Comparison of ENCODE assay signal across 15 mouse cellular contexts in genomic region chr6:48825016-48825415, GRCm38 (mm10). TPM values are rescaled to one million over a fixed set of nuclear protein-coding genes. Genes with fewer than 3 reads are reported as not detected.
A peak's percentile ranks its signal among the peaks of the same experiment; 100 is the strongest.
DNase-seq lines count a peak whose midpoint lies in the region; ATAC-seq and TF ChIP-seq lines count a peak whose summit lies in the region.
"Had no signal": no experiment of that assay in that cellular context is flagged by ENCODE, and none has a peak within 500 bp of the region (broad histone marks: within the 10 kb centered on the region; RNA-seq: fewer than 3 reads in every experiment).

No protein-coding gene starts in this region.

- no peak for TF ChIP-seq CTCF in lung, adult 2 months (IDR thresholded peaks at IDR 0.05; ENCODE audit: insufficient read depth, low read length)
- TF ChIP-seq CTCF in forebrain, postnatal 0 days (IDR thresholded peaks at IDR 0.05; ENCODE audit: low read depth) = no peak

- no peak overlapping the region for H3K9ac ChIP-seq in forebrain, postnatal 0 days
- H3K9ac ChIP-seq: lung, embryonic 15.5 days; midbrain, embryonic 13.5 days had no signal

- TF ChIP-seq POLR2A in lung, adult 2 months (IDR thresholded peaks at IDR 0.05; ENCODE audit: borderline replicate concordance, extremely low read depth, low read depth, low read length) = no peak

- ATAC-seq in forebrain, postnatal 0 days = no peak
- ATAC-seq: forebrain, embryonic 16.5 days; hindbrain, embryonic 16.5 days; midbrain, embryonic 13.5 days had no signal

- no peaks in the 10 kb centered on the region for H3K9me3 ChIP-seq in forebrain, postnatal 0 days (ENCODE audit: low read length)
- H3K9me3 ChIP-seq: lung, embryonic 15.5 days; midbrain, embryonic 13.5 days had no signal

- peak; percentile 27 to 53 for DNase-seq in lung, adult 18-20 months
- DNase-seq in lung, adult 2 months = no peak
- peak; percentile 65 to 80 for DNase-seq in kidney, postnatal 25 days
- DNase-seq in lung, postnatal 10 days = peak; percentile 15
- DNase-seq in left cerebral cortex, postnatal 4 days = no peak
- DNase-seq in forebrain, postnatal 0 days = no peak
- DNase-seq in layer of hippocampus, adult 18-20 months (ENCODE audit: low spot score in 2 of 2) = no peak
- DNase-seq: cerebellum, adult 8-10 months; embryo, embryonic 11 days; thymus, adult 2 months had no signal

- 48% methylated on average over 7 of the region's 7 CpGs for WGBS in lung, adult 2 months
- 73% methylated on average over 7 of the region's 7 CpGs for WGBS in forebrain, postnatal 0 days

- no peaks in the 10 kb centered on the region for H3K36me3 ChIP-seq in forebrain, postnatal 0 days (ENCODE audit: insufficient read depth)
- H3K36me3 ChIP-seq: lung, embryonic 15.5 days; midbrain, embryonic 13.5 days had no signal

- intact Hi-C loops in left cerebral cortex, postnatal 4 days (cut with DNase I) = no loop called here

- no peak overlapping the region for H3K27ac ChIP-seq in forebrain, postnatal 0 days (ENCODE audit: low read depth, low read length)
- H3K27ac ChIP-seq: lung, embryonic 15.5 days; midbrain, embryonic 13.5 days had no signal

- H3K4me1 ChIP-seq in lung, adult 2 months (ENCODE audit: control insufficient read depth, insufficient read depth, low read length) = peaks cover 7% of the 10 kb centered on the region
- H3K4me1 ChIP-seq in forebrain, postnatal 0 days (ENCODE audit: insufficient read depth) = no peaks in the 10 kb centered on the region
- H3K4me1 ChIP-seq: midbrain, embryonic 13.5 days had no signal

- H3K4me3 ChIP-seq in lung, adult 2 months (replicated peaks; ENCODE audit: extremely low read depth, low read depth, low read length) = no peak overlapping the region
- H3K4me3 ChIP-seq in forebrain, postnatal 0 days (ENCODE audit: low read depth, low read length) = no peak overlapping the region
- H3K4me3 ChIP-seq: lung, embryonic 15.5 days; midbrain, embryonic 13.5 days had no signal

- H3K27me3 ChIP-seq in forebrain, postnatal 0 days (ENCODE audit: insufficient read depth, low read length) = no peaks in the 10 kb centered on the region
- H3K27me3 ChIP-seq: lung, embryonic 15.5 days; midbrain, embryonic 13.5 days had no signal

- H3K4me2 ChIP-seq in forebrain, postnatal 0 days (ENCODE audit: low read depth) = no peak overlapping the region
- H3K4me2 ChIP-seq: lung, embryonic 15.5 days; midbrain, embryonic 13.5 days had no signal

RNA-seq across cellular contexts. Expression of gene Tmem176a, which starts 15.7 kb away (rescaled TPM):
- polyA plus RNA-seq in lung, adult 2 months (2012; rRNA removed) = 254 and 269 TPM in 2 replicates
- 10 to 100 TPM in 1 of 2 experiments, 1 to 10 TPM in 1; 8.8 to 10.4 TPM for total RNA-seq in left cerebral cortex, postnatal 4 days (2021)
- total RNA-seq in forebrain, postnatal 0 days (2014; rRNA removed) = 15.4 and 19.7 TPM in 2 replicates
- polyA plus RNA-seq in forebrain, postnatal 0 days (2015; fragmentation: Nextera tagmentation; extraction: Ambion mirVana) = 18.3 and 24.5 TPM in 2 replicates
- 10 to 100 TPM; 32.4 to 36.3 TPM for total RNA-seq in layer of hippocampus, adult 18-20 months (2021)

RNA-seq across cellular contexts. Expression of gene Tmem176b, which starts 16.3 kb away (rescaled TPM):
- polyA plus RNA-seq in lung, adult 2 months (2012; rRNA removed) = 521 and 609 TPM in 2 replicates
- total RNA-seq in left cerebral cortex, postnatal 4 days (2021) = 10 to 100 TPM; 25.8 to 32.2 TPM
- 36.7 and 47.1 TPM in 2 replicates for total RNA-seq in forebrain, postnatal 0 days (2014; rRNA removed)
- polyA plus RNA-seq in forebrain, postnatal 0 days (2015; fragmentation: Nextera tagmentation; extraction: Ambion mirVana) = 75.3 and 103 TPM in 2 replicates
- total RNA-seq in layer of hippocampus, adult 18-20 months (2021) = 10 to 100 TPM; 58.5 to 61.2 TPM

RNA-seq across cellular contexts. Expression of gene Aoc1, which starts 47.7 kb away (rescaled TPM):
- 4.8 and 8.1 TPM in 2 replicates for polyA plus RNA-seq in lung, adult 2 months (2012; rRNA removed)
- total RNA-seq in left cerebral cortex, postnatal 4 days (2021) = not detected
- total RNA-seq in forebrain, postnatal 0 days (2014; rRNA removed) = 1.6 TPM in 1 of 2 replicates, not detected in the other
- 0.20 TPM in 1 of 2 replicates, not detected in the other for polyA plus RNA-seq in forebrain, postnatal 0 days (2015; fragmentation: Nextera tagmentation; extraction: Ambion mirVana)
- not detected for total RNA-seq in layer of hippocampus, adult 18-20 months (2021)
- polyA plus RNA-seq: forebrain, embryonic 16.5 days; heart, postnatal 0 days; hindbrain, embryonic 16.5 days; midbrain, embryonic 13.5 days had no signal

RNA-seq across cellular contexts. Expression of gene Gimap3, which starts 54.4 kb away (rescaled TPM):
- 12.5 and 15.4 TPM in 2 replicates for polyA plus RNA-seq in lung, adult 2 months (2012; rRNA removed)
- total RNA-seq in left cerebral cortex, postnatal 4 days (2021) = not detected
- total RNA-seq in forebrain, postnatal 0 days (2014; rRNA removed) = not detected in 2 replicates
- not detected in 2 replicates for polyA plus RNA-seq in forebrain, postnatal 0 days (2015; fragmentation: Nextera tagmentation; extraction: Ambion mirVana)
- total RNA-seq in layer of hippocampus, adult 18-20 months (2021) = not detected
- polyA plus RNA-seq: forebrain, embryonic 16.5 days; heart, postnatal 0 days; hindbrain, embryonic 16.5 days; midbrain, embryonic 13.5 days had no signal

Comparison
In these comparisons a context has a peak if more than half of its experiments do, and no peak if none do; other contexts are left out.
1. DNase-seq: peak in lung, adult 18-20 months (2 of 2), kidney, postnatal 25 days (2 of 2) and lung, postnatal 10 days (single experiment); none in lung, adult 2 months (single experiment), left cerebral cortex, postnatal 4 days (single experiment), forebrain, postnatal 0 days (single experiment) and layer of hippocampus, adult 18-20 months (0 of 2).